In the genomic region with DNA sequence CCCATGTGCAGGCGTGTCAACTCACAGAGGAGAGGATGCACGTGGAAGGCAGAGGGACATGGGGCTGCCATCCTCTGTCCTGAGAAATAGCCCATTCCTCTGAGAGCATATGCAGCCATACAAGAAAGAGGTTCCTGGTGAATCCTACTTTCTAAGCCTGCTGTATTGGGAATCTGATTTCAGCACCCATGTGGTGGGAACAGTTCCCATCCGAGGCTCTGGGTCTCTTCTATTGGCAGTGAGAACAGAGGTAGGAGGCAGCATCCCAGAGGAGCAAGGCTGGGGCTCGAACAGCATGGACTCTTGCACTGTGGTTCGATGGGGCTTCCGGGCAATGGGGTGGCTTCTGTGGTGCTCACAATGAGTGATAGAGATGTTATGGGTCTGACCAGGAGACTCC, we compare ENCODE assay signal across 23 mouse cellular contexts.
DNase-seq lines count a peak whose midpoint lies in the region; ATAC-seq lines count a peak whose summit lies in the region.
"Had no signal": no experiment of that assay in that cellular context is flagged by ENCODE, and none has a peak within 500 bp of the region (broad histone marks: within the 10 kb centered on the region; RNA-seq: fewer than 3 reads in every experiment).

No protein-coding gene starts in this region.

- no peak overlapping the region for H3K4me2 ChIP-seq in kidney, embryonic 16.5 days (replicated peaks; ENCODE audit: low read depth, low read length)
- no peak overlapping the region for H3K4me2 ChIP-seq in midbrain, embryonic 13.5 days (replicated peaks)
- no peak overlapping the region for H3K4me2 ChIP-seq in hindbrain, embryonic 16.5 days (ENCODE audit: low read length)
- H3K4me2 ChIP-seq: forebrain, embryonic 15.5 days; heart, embryonic 13.5 days; hindbrain, embryonic 13.5 days; kidney, embryonic 15.5 days; limb, embryonic 15.5 days; midbrain, embryonic 11.5 days had no signal

- no peaks in the 10 kb centered on the region for H3K9me3 ChIP-seq in kidney, embryonic 16.5 days (ENCODE audit: low read length)
- peaks cover 10% of the 10 kb centered on the region; the same call in 1 of the 2 replicates for H3K9me3 ChIP-seq in midbrain, embryonic 13.5 days
- H3K9me3 ChIP-seq in midbrain, embryonic 10.5 days (replicated peaks): peaks cover 5% of the 10 kb centered on the region; the same call in 1 of the 2 replicates
- H3K9me3 ChIP-seq in embryonic facial prominence, embryonic 10.5 days: no peaks in the 10 kb centered on the region
- H3K9me3 ChIP-seq in hindbrain, embryonic 16.5 days (ENCODE audit: control insufficient read depth, low read length): no peaks in the 10 kb centered on the region
- H3K9me3 ChIP-seq: kidney, embryonic 15.5 days; limb, embryonic 15.5 days had no signal

- H3K36me3 ChIP-seq in kidney, embryonic 16.5 days (ENCODE audit: insufficient read depth, low read length): no peaks in the 10 kb centered on the region
- H3K36me3 ChIP-seq in midbrain, embryonic 13.5 days: peaks cover 10% of the 10 kb centered on the region; the same call in 1 of the 2 replicates
- H3K36me3 ChIP-seq in midbrain, embryonic 10.5 days: peaks cover 4% of the 10 kb centered on the region; the same call in 1 of the 2 replicates
- no peaks in the 10 kb centered on the region for H3K36me3 ChIP-seq in embryonic facial prominence, embryonic 10.5 days (replicated peaks)
- no peaks in the 10 kb centered on the region for H3K36me3 ChIP-seq in hindbrain, embryonic 16.5 days (ENCODE audit: control insufficient read depth, insufficient read depth, low read length)
- H3K36me3 ChIP-seq: forebrain, embryonic 15.5 days; heart, embryonic 13.5 days; kidney, embryonic 15.5 days; limb, embryonic 15.5 days had no signal

- WGBS in kidney, embryonic 16.5 days: 60% methylated on average over 6 of the region's 6 CpGs
- 86% methylated on average over 6 of the region's 6 CpGs for WGBS in midbrain, embryonic 13.5 days
- WGBS in midbrain, embryonic 10.5 days: 77% methylated on average over 6 of the region's 6 CpGs
- 72% methylated on average over 6 of the region's 6 CpGs for WGBS in embryonic facial prominence, embryonic 10.5 days
- 77% methylated on average over 6 of the region's 6 CpGs for WGBS in hindbrain, embryonic 16.5 days

- H3K27me3 ChIP-seq in kidney, embryonic 16.5 days (ENCODE audit: insufficient read depth, low read length): no peaks in the 10 kb centered on the region
- no peaks in the 10 kb centered on the region for H3K27me3 ChIP-seq in midbrain, embryonic 13.5 days
- H3K27me3 ChIP-seq in midbrain, embryonic 10.5 days (ENCODE audit: low read depth, poor library complexity, severe bottlenecking): no peaks in the 10 kb centered on the region
- no peaks in the 10 kb centered on the region for H3K27me3 ChIP-seq in embryonic facial prominence, embryonic 10.5 days (replicated peaks; ENCODE audit: low read depth, poor library complexity, severe bottlenecking)
- H3K27me3 ChIP-seq in hindbrain, embryonic 16.5 days (replicated peaks; ENCODE audit: control insufficient read depth, insufficient read depth, low read length): no peaks in the 10 kb centered on the region
- H3K27me3 ChIP-seq: forebrain, embryonic 15.5 days; heart, embryonic 13.5 days; hindbrain, embryonic 13.5 days; kidney, embryonic 15.5 days; limb, embryonic 15.5 days had no signal

- DNase-seq in kidney, adult 9 months: no peak
- no peak for DNase-seq in midbrain, embryonic 10.5 days (ENCODE audit: low spot score)
- peak; percentile 31 for DNase-seq in embryonic facial prominence, embryonic 10.5 days (ENCODE audit: low spot score)
- peak; percentile 37 for DNase-seq in mesoderm, embryonic 11.5 days (ENCODE audit: low read depth, low spot score)
- DNase-seq: B cell, adult 2 months; cerebellum, adult 11-12 months; cerebellum, postnatal 10 days; gastrocnemius, postnatal 14 days; heart, adult 2 months; heart, postnatal 14 days; right cerebral cortex, postnatal 25 days; spleen, adult 18-20 months had no signal

- H3K9ac ChIP-seq in kidney, embryonic 16.5 days (replicated peaks; ENCODE audit: low read length): no peak overlapping the region
- H3K9ac ChIP-seq in midbrain, embryonic 13.5 days (replicated peaks): no peak overlapping the region
- H3K9ac ChIP-seq in hindbrain, embryonic 16.5 days (ENCODE audit: low read depth, low read length): no peak overlapping the region
- H3K9ac ChIP-seq: forebrain, embryonic 15.5 days; heart, embryonic 13.5 days; hindbrain, embryonic 13.5 days; kidney, embryonic 15.5 days; limb, embryonic 15.5 days; liver, embryonic 14.5 days had no signal

- no peaks in the 10 kb centered on the region for H3K4me1 ChIP-seq in kidney, embryonic 16.5 days (ENCODE audit: insufficient read depth, low read length)
- H3K4me1 ChIP-seq in midbrain, embryonic 13.5 days (replicated peaks): peaks cover 12% of the 10 kb centered on the region; the same call in 1 of the 2 replicates
- no peaks in the 10 kb centered on the region for H3K4me1 ChIP-seq in midbrain, embryonic 10.5 days
- no peaks in the 10 kb centered on the region for H3K4me1 ChIP-seq in embryonic facial prominence, embryonic 10.5 days
- no peaks in the 10 kb centered on the region for H3K4me1 ChIP-seq in hindbrain, embryonic 16.5 days (ENCODE audit: control insufficient read depth, insufficient read depth, low read depth, low read length)
- H3K4me1 ChIP-seq: heart, embryonic 13.5 days; kidney, embryonic 15.5 days; limb, embryonic 15.5 days had no signal

- ATAC-seq in kidney, embryonic 16.5 days (ENCODE audit: low FRiP score, low TSS enrichment): 0 out of 2 replicates have a peak, but pooled peaks have one; percentile 35
- ATAC-seq in midbrain, embryonic 13.5 days: no peak
- ATAC-seq in megakaryocyte-erythroid progenitor cell, adult 5-6 weeks (replicated peaks; ENCODE audit: low FRiP score, low TSS enrichment, poor library complexity, severe bottlenecking): no peak
- ATAC-seq in hindbrain, embryonic 16.5 days: no peak
- ATAC-seq: forebrain, embryonic 15.5 days had no signal

- no peak overlapping the region for H3K4me3 ChIP-seq in kidney, embryonic 16.5 days (ENCODE audit: low read length)
- H3K4me3 ChIP-seq in midbrain, embryonic 13.5 days (replicated peaks): no peak overlapping the region
- no peak overlapping the region for H3K4me3 ChIP-seq in midbrain, embryonic 10.5 days
- no peak overlapping the region for H3K4me3 ChIP-seq in embryonic facial prominence, embryonic 10.5 days
- H3K4me3 ChIP-seq in hindbrain, embryonic 16.5 days (ENCODE audit: low read length): no peak overlapping the region
- H3K4me3 ChIP-seq: forebrain, embryonic 15.5 days; heart, adult 2 months; heart, embryonic 13.5 days; hindbrain, embryonic 13.5 days; kidney, embryonic 15.5 days; limb, embryonic 15.5 days had no signal

- no peak overlapping the region for H3K27ac ChIP-seq in kidney, embryonic 16.5 days (ENCODE audit: low read length)
- 0 out of 2 replicates have a peak overlapping the region, but pooled peaks have one; percentile 16 for H3K27ac ChIP-seq in midbrain, embryonic 13.5 days
- no peak overlapping the region for H3K27ac ChIP-seq in midbrain, embryonic 10.5 days (replicated peaks)
- H3K27ac ChIP-seq in embryonic facial prominence, embryonic 10.5 days (replicated peaks): no peak overlapping the region
- H3K27ac ChIP-seq in hindbrain, embryonic 16.5 days (ENCODE audit: low read depth, low read length): no peak overlapping the region
- H3K27ac ChIP-seq: forebrain, embryonic 15.5 days; heart, adult 2 months; heart, embryonic 13.5 days; hindbrain, embryonic 13.5 days; kidney, embryonic 15.5 days; limb, embryonic 15.5 days; liver, embryonic 14.5 days had no signal

Comparison
In these comparisons a context has a peak if more than half of its experiments do, and no peak if none do; other contexts are left out.
1. DNase-seq: peak in embryonic facial prominence, embryonic 10.5 days (single experiment) and mesoderm, embryonic 11.5 days (single experiment); none in kidney, adult 9 months (single experiment) and midbrain, embryonic 10.5 days (single experiment).